Mouse (Mus musculus) layer of hippocampus, postnatal 36 days (tissue): ENCODE results near the gene Syvn1. TPM values are rescaled to one million over a fixed set of nuclear protein-coding genes. Genes with fewer than 3 reads are reported as not detected.

Source experiments
- DNase-seq, 2 experiments: peaks; one replicate each; pipeline ENCODE4 v3.0.0; 2022
- total RNA-seq, 2 experiments: library from RNA; stranded (reverse); gene quantifications; 2 replicates each; pipeline ENCODE4 v1.2.3; 2021

The Syvn1 gene
- total RNA-seq, result 10 to 100 TPM; 46.4 to 52.3 TPM

DNA sequence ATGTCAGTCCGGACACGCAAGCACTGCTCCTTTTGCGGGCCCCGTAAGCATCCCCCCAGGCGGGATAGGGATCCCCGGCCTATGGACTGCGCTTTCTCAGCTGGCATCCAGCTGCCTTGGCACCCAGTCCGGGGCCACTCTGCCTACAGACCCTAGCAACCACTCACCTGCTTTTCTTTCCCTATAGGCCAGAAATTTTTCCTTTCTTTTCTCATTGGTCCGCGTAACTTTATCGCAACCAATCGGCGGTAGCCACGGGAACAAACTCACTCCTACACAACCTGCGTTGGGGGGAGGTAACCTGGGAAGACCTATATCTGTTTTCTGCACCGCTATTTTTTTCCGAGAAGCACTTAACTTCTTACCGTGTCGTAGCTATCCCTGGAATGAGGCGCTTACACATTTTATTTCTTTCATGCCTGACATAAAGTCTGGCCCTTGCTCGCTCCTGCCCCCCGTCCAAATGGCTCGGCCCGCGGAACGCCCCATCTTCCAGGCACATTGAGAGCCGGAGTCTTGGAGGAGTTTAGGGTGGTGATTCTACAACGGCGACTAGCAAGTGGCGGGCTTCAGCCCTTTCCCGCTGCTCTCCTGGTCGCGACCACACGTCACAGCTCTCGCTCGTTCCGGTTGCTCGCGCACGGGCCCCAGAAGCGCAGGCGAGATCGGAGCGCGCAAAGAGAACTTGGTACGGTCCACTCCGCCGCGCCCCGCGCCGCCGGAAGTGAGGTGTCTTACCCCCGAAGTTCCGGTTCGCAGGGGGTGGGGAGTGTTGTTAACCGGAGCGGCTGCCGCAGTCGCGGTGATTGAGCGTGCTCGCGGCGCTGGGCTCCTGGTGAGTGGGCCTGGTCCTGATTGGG lies at the start of gene Syvn1:
Gene Syvn1 (plus strand): TSS at position 283 of the 860 bp plus-strand sequence.
- peak; percentile 90 to 92 for DNase-seq

DNA sequence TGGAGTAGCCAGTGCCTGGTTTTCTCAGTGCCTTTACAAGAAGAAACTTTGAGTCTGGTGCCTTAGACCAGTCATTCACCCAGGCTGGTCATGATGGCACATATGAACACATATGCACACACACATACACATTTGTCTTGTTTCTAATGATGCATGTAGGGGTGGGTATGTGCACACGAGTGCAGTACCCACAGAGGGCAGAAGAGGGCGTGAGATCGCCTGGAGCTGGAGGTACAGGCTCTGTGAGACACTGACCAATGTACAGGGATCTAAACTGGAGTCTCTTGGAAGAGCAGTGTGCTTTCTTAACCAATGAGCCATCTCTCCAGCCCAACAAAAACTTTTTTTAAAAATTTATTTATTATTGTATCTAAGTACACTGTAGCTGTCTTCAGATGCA lies 48.2 kb upstream of the Syvn1 start:
- DNase-seq, result no peak

DNA sequence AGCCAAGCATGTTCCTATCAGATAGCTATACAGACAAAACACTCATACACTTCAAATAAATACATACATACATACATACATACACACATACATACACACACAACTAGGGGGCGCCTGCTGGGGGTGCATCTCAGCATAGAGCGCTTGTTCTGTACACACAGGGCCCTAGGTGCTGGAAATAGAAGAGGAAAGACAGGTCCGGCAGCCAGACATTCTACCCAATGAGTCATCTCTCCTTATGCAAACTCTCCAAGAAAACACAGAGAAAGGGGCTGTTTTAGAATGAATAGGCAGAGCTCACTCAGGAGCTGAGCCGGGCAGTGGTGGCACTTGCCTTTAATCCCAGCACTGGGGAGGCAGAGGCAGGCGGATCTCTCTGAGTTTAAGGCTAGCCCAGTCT lies 46.4 kb upstream of the Syvn1 start:
- DNase-seq, result no peak

DNA sequence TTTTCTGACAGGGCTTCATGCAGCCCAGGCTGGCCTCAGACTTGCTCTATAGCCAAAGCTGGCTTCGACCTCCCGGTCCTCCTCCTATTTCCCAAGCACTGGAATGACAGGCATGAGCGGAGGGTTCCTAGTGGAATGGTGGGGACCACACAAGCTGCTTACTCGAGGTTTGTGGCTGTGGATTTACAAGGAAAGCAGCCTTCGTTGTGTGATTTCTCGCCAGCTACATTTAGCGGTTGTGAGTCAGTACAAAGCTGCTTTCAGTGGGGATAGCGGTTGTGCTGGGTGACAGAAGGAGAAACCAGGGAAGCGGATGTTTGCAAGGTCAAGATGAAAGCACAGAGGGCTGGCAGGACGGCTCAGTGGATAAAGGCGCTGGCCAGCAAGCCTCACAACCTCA lies 40.8 kb upstream of the Syvn1 start:
- DNase-seq, result no peak

DNA sequence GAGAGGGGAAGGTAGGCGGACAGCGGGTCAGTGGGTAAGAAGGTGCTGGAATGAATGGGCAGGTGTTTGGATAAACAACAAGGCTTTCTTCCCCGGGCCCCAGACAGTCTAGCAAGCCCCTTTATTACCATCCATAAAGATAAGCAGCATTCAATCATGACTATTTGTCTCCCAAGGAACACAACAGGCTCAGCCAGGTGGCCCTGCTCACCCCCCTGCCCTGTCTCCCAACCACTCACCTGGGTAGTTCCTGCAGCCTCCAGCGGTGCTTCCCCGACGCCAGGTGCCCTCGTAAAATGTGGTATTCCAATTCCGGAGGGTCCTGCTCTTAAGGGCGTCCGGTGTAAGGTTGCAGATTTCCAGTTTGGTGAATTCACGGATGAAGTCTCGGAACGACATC lies 39.4 kb upstream of the Syvn1 start:
- DNase-seq, result no peak

DNA sequence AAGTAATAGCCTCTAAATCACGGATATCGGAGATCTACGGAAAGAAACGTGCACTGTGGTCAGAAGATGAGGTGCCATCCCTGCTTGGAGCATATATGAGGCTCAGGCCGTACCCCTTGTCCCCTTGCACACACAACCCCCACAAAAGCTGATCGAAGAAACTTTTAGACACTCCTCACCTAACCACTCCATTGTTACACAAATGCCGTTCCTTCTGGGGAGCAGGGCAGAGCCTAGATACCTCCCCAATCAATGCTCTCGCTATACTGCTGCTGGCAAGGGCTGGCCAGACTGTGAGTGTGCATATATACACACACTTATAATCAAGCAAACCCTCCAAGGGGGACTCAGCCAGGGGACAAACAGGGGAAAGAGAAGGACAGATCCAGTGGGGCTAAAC lies 37.2 kb upstream of the Syvn1 start:
- DNase-seq, result no peak

DNA sequence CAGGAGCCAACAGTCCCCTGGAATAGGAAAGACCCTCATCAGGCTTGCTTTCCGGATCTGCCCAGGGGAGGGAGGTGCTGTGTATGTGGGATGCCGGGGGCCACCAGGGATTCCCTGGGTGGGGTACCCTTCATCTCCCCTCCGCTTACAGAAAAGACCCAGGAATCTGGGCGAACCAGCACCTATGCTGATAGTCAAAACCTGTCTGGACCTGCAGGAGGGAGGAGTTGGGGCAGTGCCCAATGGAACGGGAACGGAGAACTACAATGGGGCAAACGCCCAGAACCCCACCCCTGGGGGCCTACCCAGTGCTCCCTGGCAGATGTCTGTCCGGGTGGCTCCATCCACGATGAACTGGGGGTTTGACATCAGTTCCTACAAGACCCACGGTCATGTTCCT lies 32.7 kb upstream of the Syvn1 start:
- no peak for DNase-seq

DNA sequence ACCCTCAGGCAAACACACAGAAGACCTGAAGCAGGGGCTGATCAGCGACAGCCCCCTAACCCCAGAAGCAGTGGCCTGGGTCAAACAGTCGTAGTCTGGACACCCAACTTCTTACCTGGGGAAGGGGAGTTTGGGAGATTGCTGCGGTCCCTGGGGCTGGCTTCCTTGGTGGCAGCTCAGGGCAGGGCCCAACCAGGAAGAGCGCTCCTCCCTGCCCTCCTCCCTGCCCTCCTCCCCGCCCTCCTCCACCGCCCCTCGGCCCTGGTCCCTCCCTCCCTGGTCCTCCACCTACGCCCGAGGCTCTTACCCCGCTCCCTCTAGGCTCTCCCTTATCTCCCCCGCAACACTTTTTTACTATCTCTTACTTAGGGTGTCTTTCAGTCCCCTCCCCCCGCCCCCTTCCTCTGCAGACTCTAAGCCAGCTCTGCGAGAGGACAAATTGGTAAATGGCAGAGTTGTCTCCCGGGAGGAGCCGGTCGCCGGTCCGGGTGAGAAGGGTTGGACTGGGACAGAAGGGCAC lies 31.3 kb upstream of the Syvn1 start:
- no peak for DNase-seq

DNA sequence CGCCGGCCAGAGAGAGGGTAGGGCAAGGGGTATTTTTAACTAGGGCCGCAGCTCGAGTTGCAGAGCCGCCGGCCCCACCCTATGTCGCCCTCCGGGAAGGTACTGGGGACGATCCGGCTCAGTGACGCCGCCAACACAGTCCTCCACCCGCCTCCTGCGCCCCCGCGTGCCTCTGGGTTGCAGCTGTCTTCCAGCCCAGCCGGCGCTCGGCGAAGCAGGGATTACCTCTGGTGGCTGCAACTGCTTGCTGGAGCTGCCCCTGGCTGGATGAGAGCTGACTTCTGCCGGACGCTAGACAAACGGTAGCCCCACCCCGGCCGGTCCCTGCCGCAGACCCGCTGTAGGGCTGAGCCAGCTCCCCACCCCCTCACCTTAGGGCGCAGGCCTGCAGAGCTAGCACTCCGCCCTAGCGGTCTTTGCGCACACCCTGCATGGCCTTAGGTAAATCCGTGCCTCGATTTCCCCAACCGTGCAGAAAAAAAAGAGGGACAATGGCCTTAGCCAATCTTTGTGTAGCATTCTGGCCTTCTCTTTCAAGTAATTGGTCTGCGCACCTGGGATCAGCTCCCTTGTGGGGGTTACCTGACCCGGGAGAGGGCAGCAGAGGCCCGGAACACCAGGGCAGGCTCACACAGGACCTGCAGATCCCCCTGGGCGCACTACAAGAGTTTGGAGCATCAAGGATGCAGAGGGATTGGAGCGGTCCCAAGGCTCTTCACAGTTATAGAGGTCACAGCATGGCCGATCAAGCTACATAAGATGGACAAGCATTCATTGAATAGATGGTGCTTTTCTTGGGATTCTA lies 30.7 kb upstream of the Syvn1 start, which contains the start of gene Capn1:
Gene Capn1 (minus strand): TSS at position 387 of the 805 bp plus-strand sequence.
- peak; percentile 60 to 72 for DNase-seq

DNA sequence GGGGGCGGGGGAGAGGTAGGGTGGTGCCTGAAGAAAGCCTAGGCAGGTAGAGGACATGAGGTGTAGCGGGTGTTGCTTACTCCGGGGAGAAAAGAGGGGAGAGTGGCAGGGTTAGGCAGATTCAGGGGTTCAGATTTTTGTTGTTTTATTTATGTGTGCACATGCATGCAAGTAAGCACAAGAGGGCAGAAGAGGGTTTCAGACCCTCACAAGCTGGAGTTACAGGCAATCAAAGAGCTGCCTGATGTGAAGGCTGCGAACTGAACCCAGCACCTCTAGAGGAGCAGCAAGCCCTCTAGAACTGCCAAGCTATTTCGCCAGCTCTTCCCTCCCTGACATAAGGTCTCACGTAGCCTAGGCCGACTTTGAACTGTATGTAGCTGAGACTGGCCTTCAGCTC lies 29.8 kb upstream of the Syvn1 start:
- DNase-seq, result peak in 1 of 2 experiments; percentile 5

DNA sequence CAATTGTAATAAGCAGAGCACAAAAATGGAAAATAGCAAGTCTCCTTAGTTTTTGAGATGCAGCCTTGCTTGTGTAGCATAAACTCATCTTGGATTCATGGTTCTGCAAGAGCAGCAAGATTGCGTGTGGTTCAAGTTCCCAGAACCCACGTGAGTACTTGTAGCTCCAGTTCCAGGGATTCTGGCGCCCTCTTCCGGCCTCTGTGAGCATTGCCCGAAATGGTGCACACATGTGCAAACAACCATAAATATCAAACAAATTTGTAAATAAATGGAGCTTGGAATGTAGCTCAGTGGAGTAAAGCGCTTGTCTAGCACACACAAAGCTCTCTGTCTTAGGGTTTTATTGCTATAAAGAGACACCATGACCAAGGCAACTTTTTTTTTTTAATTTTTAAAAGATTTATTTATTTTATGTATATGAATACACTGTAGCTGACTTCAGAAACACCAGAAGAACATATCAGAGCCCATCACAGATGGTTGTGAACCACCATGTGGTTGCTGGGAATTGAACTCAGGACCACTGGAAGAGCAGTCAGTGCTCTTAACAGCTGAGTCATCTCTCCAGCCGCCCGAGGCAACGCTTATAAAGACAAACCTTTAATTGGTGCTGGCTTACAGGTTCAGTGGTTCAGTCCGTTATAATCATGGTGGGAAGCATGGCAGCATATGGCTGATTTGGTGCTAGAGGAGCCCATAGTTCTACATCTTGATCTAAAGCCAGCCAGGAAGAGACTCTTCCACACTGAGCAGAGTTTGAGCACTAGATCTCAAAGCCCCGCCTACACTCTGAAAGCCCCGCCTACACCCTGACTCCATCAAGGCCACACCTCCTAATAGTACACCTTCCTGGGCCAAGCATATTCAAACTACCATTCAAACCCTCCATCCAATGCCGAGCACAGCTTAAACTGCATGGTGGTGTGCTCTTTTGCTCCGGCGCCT lies 28.0 kb upstream of the Syvn1 start:
- peak; percentile 65 to 77 for DNase-seq

DNA sequence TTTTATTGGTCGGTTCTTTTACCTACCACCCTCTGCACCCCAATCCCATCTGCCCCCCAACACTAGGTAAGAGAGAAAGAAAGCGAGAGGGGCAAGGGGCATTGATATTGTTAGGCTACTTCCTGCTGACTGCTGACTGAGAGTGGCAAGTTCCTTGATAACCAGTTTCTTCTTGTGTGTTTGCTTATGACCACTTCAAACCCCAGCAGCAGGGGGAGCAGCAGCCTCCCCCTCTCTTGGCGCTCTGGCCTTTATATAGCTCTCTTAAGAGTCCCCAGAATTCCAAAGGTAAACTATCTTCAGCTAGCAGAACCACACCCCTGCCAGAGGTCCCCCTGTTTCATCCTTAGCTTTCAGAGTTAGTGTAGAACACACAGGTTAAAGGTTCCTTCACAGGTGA lies 26.1 kb upstream of the Syvn1 start:
- DNase-seq, result no peak

DNA sequence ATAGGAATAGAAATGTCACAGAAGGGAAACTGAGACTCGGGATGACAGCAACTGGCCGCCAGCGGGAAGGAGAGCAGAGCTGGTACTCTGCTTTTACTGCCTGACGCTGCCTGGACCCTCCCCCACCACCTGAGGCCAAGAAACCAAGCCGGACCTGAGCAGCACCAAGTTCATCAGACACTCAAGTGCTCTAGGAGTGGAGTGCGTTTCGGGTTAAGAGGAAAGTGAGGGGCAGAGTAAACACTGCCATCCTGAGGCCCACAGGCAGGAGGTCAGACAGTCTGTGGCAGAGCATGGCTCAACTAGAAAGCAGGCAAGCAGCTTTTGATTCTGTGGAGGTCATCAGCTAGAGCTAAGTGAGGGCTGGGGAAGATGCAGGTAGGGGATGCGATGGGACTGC lies 23.3 kb upstream of the Syvn1 start:
- DNase-seq, result no peak

DNA sequence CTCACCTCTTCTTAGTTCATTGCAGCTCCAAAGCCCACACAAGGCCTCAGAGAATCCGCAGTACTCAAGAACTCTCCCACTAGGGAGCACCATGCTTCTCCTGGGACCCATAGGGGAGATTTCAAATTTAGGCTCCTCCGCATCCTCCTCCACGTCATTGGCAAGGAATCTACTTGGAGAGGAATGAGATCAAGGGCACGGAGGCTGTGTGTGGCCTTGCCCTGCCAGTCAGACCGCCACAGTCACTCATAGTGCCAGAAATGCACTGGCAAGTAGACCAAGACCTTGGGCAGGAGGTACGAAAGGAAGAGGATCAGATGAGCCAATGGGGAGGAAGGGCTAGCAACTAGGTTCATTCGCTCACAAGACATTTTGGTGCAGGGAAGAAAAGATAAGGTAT lies 22.4 kb upstream of the Syvn1 start:
- no peak for DNase-seq

DNA sequence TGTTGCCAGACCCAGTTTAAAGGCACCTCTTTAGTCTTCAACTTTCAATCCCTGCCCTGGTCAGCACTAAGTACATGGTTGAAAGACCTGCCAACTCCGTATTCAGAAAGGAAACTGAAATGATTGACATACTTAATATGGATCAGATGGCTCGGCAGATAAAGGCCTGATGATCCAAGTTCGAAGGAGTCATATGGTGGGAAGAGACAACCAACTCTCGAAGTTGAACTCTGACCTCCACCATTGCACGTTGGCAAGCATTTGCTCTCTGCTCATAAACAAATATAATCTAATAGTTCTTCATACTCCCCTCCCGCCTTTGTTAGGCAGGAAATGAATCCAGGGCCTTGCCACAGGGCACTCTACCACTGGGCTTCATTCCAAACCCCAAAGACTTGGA lies 17.4 kb upstream of the Syvn1 start:
- DNase-seq, result no peak

DNA sequence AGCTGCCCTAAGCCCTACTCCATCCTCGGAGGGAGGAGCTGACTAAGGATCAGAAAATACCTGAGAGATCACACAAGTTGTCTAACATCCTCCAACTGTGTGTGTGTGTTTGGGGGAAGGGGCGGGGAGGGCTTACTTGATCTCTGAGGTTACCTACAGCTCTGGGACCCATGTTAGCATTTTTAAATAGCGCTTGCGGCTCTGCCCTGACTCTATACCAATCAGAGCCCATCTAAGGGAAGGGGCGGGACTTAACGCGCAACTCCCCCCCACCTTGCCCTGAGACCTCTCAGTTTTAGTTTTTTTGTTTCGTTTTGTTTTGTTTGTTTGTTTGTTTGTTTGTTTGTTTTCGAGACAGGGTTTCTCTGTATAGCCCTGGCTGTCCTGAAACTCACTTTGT lies 16.9 kb upstream of the Syvn1 start:
- no peak for DNase-seq

DNA sequence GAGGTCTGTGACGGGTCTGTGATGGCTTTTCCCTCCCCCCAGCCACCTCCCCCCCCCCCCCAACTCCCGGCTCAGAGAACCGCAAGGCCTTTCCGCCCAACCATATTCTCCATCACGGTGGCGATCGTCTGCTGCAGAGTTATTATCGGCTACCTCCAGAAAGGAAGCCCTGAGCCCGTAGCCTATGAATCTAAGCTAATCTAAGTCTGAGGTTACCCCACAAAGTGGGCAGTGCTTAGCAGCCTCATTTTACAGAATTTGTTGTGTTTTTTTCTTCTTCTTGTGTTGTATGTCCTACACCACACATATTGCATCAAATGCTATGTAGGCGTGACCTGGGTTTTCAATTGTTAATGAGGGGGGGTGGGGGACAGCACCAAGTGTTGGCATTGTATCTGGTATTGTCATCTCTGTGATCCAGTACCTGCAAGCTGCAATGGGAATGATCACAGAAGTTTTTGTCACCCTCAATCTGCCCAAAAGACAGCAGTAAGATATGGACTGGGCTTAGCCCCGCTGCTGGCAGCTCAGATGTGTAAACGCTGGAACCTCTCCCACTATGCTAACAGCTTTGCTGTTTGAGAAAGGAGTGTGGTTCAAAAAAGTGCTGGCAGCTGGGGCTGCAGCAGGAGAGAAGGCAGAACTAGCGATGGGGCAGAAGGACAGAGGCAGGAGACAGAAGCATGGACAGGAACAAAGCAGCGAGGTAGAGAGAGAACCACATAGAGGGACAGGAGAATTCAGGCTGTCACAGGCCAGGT lies 15.7 kb upstream of the Syvn1 start:
- DNase-seq, result no peak

DNA sequence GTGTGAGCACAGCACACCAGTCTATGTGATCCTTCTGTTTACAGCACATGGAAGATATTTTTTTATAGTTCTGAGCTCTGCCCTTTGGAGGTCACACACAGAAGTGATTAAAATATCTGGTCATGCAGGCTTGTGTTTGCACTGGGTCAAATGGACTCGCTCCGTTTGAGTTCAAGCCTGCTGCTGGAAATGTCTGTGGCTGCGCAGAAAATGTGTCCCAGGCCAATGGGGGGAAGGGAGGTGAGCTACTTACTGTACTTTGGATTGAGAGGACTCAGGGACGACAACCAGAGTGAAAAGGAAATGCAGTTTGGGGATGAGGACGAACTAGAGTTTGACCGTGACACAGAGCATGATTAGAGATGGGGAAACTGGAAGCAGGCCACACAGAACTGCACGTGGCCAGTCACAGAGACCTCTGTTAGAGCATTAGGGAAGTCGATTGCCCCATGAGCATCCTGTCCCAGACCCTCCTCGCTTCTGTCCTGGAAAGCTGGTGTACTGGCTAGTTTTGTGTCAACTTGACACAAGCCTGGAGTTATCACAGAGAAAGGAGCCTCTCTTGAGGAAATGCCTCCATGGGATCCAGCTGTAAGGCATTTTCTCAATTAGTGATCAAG lies 10.3 kb upstream of the Syvn1 start:
- no peak for DNase-seq

DNA sequence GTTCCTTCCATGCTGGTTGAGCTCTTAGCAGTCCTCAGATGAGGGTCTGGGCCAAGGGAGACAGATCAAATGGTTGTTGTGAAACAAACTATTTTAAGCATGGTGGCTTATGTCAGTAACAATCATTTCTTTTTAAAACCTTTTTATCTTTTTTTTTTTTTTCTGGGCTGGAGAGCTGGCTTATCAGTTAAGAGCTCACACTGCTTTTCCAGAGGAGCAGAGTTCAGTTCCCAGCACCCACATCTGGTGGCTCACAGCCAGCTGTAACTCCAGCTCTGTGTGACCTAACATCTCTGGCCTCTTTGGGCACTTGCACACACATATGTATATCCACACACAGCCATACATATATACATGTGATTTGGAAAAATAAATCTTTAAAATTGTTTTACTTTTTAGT lies 8.7 kb upstream of the Syvn1 start:
- DNase-seq, result no peak

DNA sequence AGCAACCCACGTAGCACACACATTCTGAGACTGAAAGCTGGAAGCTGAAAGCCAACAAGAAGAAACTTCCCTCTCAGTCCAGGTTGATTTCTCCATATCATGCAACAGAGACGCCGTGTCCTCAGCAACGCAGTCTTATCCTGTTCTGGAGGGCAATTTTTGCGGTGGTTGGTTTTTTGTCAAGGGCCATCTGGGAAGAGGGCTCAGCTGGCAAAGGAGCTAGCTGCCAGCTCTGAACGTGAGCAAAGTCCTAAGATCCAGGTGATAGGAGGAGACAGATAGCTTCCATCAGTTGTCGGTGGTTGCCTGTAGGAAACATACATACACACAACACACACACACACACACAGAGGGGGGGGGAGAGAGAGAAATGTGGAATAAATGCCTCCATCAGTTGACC lies 8.1 kb upstream of the Syvn1 start:
- no peak for DNase-seq

DNA sequence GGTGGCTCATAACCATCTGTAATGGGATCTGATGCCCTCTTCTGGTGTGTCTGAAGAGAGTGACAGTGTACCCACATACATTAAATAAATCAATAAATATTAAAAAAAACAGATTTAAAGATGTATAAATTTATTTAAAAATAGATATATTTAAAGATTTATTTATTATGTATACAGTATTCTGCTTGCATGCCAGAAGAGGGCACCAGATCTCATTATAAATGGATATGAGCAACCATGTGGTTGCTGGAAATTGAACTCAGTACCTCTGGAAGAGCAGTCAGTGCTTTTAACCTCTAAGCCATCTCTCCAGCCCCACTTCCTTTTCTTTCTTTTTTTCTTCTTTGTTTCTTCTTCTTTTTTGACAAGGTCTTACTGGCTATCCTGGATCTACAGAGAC lies 6.4 kb upstream of the Syvn1 start:
- DNase-seq, result no peak
